Mouse (Mus musculus): ENCODE data around the gene 1500009C09Rik. TPM values are rescaled to one million over a fixed set of nuclear protein-coding genes. Genes with fewer than 3 reads are reported as not detected.

1500009C09Rik gene
- total and polyA plus RNA-seq, 3 experiments, result not detected

DNA sequence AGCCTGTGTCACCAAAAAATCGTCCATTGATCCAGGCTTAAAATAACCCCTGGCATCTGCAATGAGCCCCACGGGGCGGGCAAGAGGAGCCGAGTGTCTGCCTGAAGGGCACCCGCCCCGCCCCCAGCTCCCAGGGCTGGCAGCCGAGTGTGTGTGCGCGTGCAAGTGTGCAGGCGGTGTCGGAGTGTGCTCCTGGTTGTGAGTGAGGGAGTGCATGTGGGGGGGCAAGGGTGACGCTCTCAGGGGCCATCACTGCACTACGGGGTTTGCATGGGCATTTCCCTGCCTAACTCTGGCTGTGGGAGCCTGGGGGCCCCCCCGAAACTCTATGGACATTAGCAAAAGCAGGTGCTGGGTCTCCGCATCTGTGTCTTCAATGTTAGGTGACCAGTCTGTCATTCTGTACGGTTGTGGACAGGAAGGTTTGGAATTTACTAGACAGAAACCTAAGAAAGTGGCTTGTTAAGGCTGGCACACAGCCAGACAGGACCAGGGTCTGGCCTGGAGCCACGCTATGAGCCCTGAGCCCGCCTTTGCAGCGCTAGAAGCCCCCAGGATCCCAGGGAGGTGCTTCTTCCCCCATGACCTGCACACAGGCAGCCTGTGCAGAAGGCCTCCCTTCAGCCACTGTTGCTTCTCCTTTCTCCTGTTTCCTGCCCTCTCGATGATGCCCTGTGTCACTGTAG, 35.9 kb upstream of the 1500009C09Rik start:
- in situ Hi-C loops (cut with MboI; ENCODE audit: low pct_ligation_motif_present, low pct_unique_long_range_greater_than_20kb, low sequenced_read_pairs) (loop anchor here (10.0 kb wide), 1 partner anchor 71 kb away; the partner anchor contains the start of gene Srebf2), dilution Hi-C loops (cut with MboI; ENCODE audit: extremely low pct_ligation_motif_present, extremely low pct_unique_long_range_greater_than_20kb, low sequenced_read_pairs) (no loop called here)
- Histone ChIP-seq H3K27me3 (replicated peaks) (no peaks in the 10 kb centered on the region), H3K79me2 (replicated peaks; ENCODE audit: control insufficient read depth, extremely low read depth, insufficient read depth, poor library complexity, severe bottlenecking) (peaks cover 36% of the 10 kb centered on the region), H3K4me1 (ENCODE audit: control insufficient read depth in 1 of 2, insufficient read depth in 2 of 2) (peaks cover 18 to 61% of the 10 kb centered on the region in 2 experiments), H3K9me3 (replicated peaks; ENCODE audit: low read length) (no peaks in the 10 kb centered on the region), H3K4me2 (ENCODE audit: insufficient read depth, low read depth, poor library complexity, severe bottlenecking) (peak overlapping the region; percentile 89), H3K4me3 (replicated peaks in 1 of 3; ENCODE audit: low read depth in 2 of 3, low read length in 2 of 3, poor library complexity in 1 of 3) (peak overlapping the region; percentile 57 to 75 (median 63)), H3K27ac (ENCODE audit: insufficient read depth, low read depth) (peak overlapping the region; percentile 99), H3K36me3 (replicated peaks in 1 of 2; ENCODE audit: control insufficient read depth in 1 of 2, insufficient read depth in 1 of 2, low read length in 1 of 2) (peaks cover 0 to 8% of the 10 kb centered on the region in 2 experiments), H3K9ac (ENCODE audit: insufficient read depth, low read depth) (peak overlapping the region; percentile 93)
- TF ChIP-seq IRF4 (IDR thresholded peaks at IDR 0.05; ENCODE audit: low read depth, low read length) (peak; percentile 85), NELFE (IDR thresholded peaks at IDR 0.05; ENCODE audit: low read depth, low read length) (peak; percentile 39; the same call in 1 of the 2 replicates), POLR2A (IDR thresholded peaks at IDR 0.05; ENCODE audit: low read depth, low read length) (peak; percentile 40; the same call in 1 of the 2 replicates), MAZ (IDR thresholded peaks at IDR 0.05; ENCODE audit: low read depth, low read length) (peak; percentile 95), CTCF (conservative IDR thresholded peaks at IDR 0.05 in 1 of 2, IDR thresholded peaks at IDR 0.05 in 1 of 2; ENCODE audit: low read depth in 2 of 2, low read length in 2 of 2) (no peak), MEF2A (IDR thresholded peaks at IDR 0.05; ENCODE audit: borderline replicate concordance, low read depth, low read length) (peak; percentile 74), ZMIZ1 (IDR thresholded peaks at IDR 0.05; ENCODE audit: low read depth, low read length) (no peak), CHD2 (IDR thresholded peaks at IDR 0.05; ENCODE audit: low read length) (peak; percentile 74), BHLHE40 (IDR thresholded peaks at IDR 0.05; ENCODE audit: low read depth, low read length) (peak; percentile 99), TBP (conservative IDR thresholded peaks at IDR 0.05; ENCODE audit: low read depth, low read length) (0 out of 2 replicates have a peak, but pooled peaks have one; percentile 13), ETS1 (conservative IDR thresholded peaks at IDR 0.05; ENCODE audit: low read depth, low read length) (peak; percentile 90), CHD1 (IDR thresholded peaks at IDR 0.05; ENCODE audit: low read depth, low read length) (no peak; the same call in 1 of the 2 replicates), SMC3 (IDR thresholded peaks at IDR 0.05; ENCODE audit: low read depth, low read length) (no peak), NRF1 (IDR thresholded peaks at IDR 0.05; ENCODE audit: low read depth, low read length) (peak; percentile 62), MXI1 (IDR thresholded peaks at IDR 0.05; ENCODE audit: low read depth, low read length) (peak; percentile 87), TCF12 (IDR thresholded peaks at IDR 0.05; ENCODE audit: low read depth, low read length) (peak; percentile 95), EP300 (IDR thresholded peaks at IDR 0.05; ENCODE audit: low read length) (peak; percentile 63), MAX (IDR thresholded peaks at IDR 0.05; ENCODE audit: low read length) (peak; percentile 54; the same call in 1 of the 2 replicates)
- no peak for DNase-seq (ENCODE audit: extremely low read depth)

DNA sequence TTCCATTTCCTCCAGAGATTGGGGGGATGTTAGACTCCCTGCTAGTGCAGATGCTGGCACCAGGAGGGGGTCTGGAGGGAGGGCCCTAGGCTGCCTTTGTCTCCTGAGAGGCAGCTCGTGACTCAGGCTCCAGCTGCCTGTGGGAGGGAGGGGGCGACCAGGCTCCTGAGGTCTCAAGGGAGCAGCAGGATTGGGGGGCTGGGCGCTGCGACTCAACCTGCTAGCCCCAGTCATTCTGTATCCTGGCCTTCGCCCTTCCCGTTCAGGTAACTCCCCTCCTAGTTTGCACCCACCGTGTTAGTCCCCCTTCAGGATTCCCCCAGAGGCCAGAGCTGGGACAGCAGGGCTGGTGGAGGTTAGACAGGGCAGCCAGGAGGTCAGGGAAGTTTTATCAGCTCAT, 35.2 kb upstream of the 1500009C09Rik start:
- DNase-seq (ENCODE audit: extremely low read depth), result peak; percentile 86
- Histone ChIP-seq H3K27ac (ENCODE audit: insufficient read depth, low read depth) (peak overlapping the region; percentile 99), H3K9me3 (replicated peaks; ENCODE audit: low read length) (no peaks in the 10 kb centered on the region), H3K4me1 (ENCODE audit: control insufficient read depth in 1 of 2, insufficient read depth in 2 of 2) (peaks cover 18 to 68% of the 10 kb centered on the region in 2 experiments), H3K4me3 (replicated peaks in 1 of 3; ENCODE audit: low read depth in 2 of 3, low read length in 2 of 3, poor library complexity in 1 of 3) (peak overlapping the region; percentile 57 to 75 (median 63)), H3K9ac (ENCODE audit: insufficient read depth, low read depth) (peak overlapping the region; percentile 93), H3K79me2 (replicated peaks; ENCODE audit: control insufficient read depth, extremely low read depth, insufficient read depth, poor library complexity, severe bottlenecking) (peaks cover 29% of the 10 kb centered on the region), H3K4me2 (ENCODE audit: insufficient read depth, low read depth, poor library complexity, severe bottlenecking) (peak overlapping the region; percentile 89), H3K36me3 (replicated peaks in 1 of 2; ENCODE audit: control insufficient read depth in 1 of 2, insufficient read depth in 1 of 2, low read length in 1 of 2) (peaks cover under 1 to 8% of the 10 kb centered on the region in 2 experiments), H3K27me3 (replicated peaks) (no peaks in the 10 kb centered on the region)
- dilution Hi-C loops (cut with MboI; ENCODE audit: extremely low pct_ligation_motif_present, extremely low pct_unique_long_range_greater_than_20kb, low sequenced_read_pairs), result no loop called here
- in situ Hi-C loops (cut with MboI; ENCODE audit: low pct_ligation_motif_present, low pct_unique_long_range_greater_than_20kb, low sequenced_read_pairs), result loop anchor here (10.0 kb wide), 1 partner anchor 72 kb away; the partner anchor contains the start of gene Srebf2
- peak; percentile 72; the same call in 1 of the 2 replicates for TF ChIP-seq KAT2A (IDR thresholded peaks at IDR 0.05; ENCODE audit: insufficient replicate concordance, low read length)
- 0 out of 2 replicates have a peak, but pooled peaks have one; percentile 19 for TF ChIP-seq MAFK (IDR thresholded peaks at IDR 0.05; ENCODE audit: insufficient replicate concordance, low read length)
- peak; percentile 65 for TF ChIP-seq MXI1 (IDR thresholded peaks at IDR 0.05; ENCODE audit: low read depth, low read length)
- peak; percentile 53; the same call in 1 of the 2 replicates for TF ChIP-seq MAX (IDR thresholded peaks at IDR 0.05; ENCODE audit: low read length)
- peak; percentile 72 for TF ChIP-seq EP300 (IDR thresholded peaks at IDR 0.05; ENCODE audit: low read length)
- peak; percentile 98 for TF ChIP-seq BHLHE40 (IDR thresholded peaks at IDR 0.05; ENCODE audit: low read depth, low read length)
- 0 out of 2 replicates have a peak, but pooled peaks have one; percentile 27 for TF ChIP-seq RCOR1 (conservative IDR thresholded peaks at IDR 0.05; ENCODE audit: low read depth, low read length)
- TF ChIP-seq CHD2 (IDR thresholded peaks at IDR 0.05; ENCODE audit: low read length), result peak; percentile 87
- TF ChIP-seq PAX5 (IDR thresholded peaks at IDR 0.05; ENCODE audit: low read length), result no peak
- TF ChIP-seq ZNF384 (IDR thresholded peaks at IDR 0.05; ENCODE audit: low read depth, low read length), result peak; percentile 29; the same call in 1 of the 2 replicates
- TF ChIP-seq ETS1 (conservative IDR thresholded peaks at IDR 0.05; ENCODE audit: low read depth, low read length), result peak; percentile 90
- no peak for TF ChIP-seq ZKSCAN1 (IDR thresholded peaks at IDR 0.05; ENCODE audit: borderline replicate concordance, low read depth, low read length)
- no peak for TF ChIP-seq NRF1 (IDR thresholded peaks at IDR 0.05; ENCODE audit: low read depth, low read length)
- peak; percentile 80; the same call in 1 of the 2 replicates for TF ChIP-seq ZMIZ1 (IDR thresholded peaks at IDR 0.05; ENCODE audit: low read depth, low read length)
- TF ChIP-seq CTCF (conservative IDR thresholded peaks at IDR 0.05 in 1 of 2, IDR thresholded peaks at IDR 0.05 in 1 of 2; ENCODE audit: low read depth in 2 of 2, low read length in 2 of 2), result peak in 1 of 2 experiments; percentile 51; a peak in 2 of 4 replicates
- peak; percentile 75 for TF ChIP-seq MEF2A (IDR thresholded peaks at IDR 0.05; ENCODE audit: borderline replicate concordance, low read depth, low read length)
- no peak; the same call in 1 of the 2 replicates for TF ChIP-seq ELF1 (IDR thresholded peaks at IDR 0.05; ENCODE audit: low read depth, low read length)
- peak; percentile 25; the same call in 1 of the 2 replicates for TF ChIP-seq SMC3 (IDR thresholded peaks at IDR 0.05; ENCODE audit: low read depth, low read length)
- TF ChIP-seq IRF4 (IDR thresholded peaks at IDR 0.05; ENCODE audit: low read depth, low read length), result peak; percentile 74; the same call in 1 of the 2 replicates
- TF ChIP-seq HCFC1 (IDR thresholded peaks at IDR 0.05; ENCODE audit: low read depth, low read length), result 0 out of 2 replicates have a peak, but pooled peaks have one; percentile 43
- TF ChIP-seq POLR2A (IDR thresholded peaks at IDR 0.05; ENCODE audit: low read depth, low read length), result peak; percentile 54
- peak; percentile 96 for TF ChIP-seq TCF12 (IDR thresholded peaks at IDR 0.05; ENCODE audit: low read depth, low read length)
